Mouse (Mus musculus): ENCODE data around the gene Zfp383. TPM values are rescaled to one million over a fixed set of nuclear protein-coding genes. Genes with fewer than 3 reads are reported as not detected.
"Not testable (repeated sequence)": the region's sequence is repeated elsewhere in the genome, so short reads cannot be mapped to it uniquely, and the experiment has no call there.

The Zfp383 gene
- polyA plus RNA-seq (2014; fragmentation: Nextera tagmentation; extraction: Ambion mirVana), result 8.6 and 10.8 TPM in 2 replicates

DNA sequence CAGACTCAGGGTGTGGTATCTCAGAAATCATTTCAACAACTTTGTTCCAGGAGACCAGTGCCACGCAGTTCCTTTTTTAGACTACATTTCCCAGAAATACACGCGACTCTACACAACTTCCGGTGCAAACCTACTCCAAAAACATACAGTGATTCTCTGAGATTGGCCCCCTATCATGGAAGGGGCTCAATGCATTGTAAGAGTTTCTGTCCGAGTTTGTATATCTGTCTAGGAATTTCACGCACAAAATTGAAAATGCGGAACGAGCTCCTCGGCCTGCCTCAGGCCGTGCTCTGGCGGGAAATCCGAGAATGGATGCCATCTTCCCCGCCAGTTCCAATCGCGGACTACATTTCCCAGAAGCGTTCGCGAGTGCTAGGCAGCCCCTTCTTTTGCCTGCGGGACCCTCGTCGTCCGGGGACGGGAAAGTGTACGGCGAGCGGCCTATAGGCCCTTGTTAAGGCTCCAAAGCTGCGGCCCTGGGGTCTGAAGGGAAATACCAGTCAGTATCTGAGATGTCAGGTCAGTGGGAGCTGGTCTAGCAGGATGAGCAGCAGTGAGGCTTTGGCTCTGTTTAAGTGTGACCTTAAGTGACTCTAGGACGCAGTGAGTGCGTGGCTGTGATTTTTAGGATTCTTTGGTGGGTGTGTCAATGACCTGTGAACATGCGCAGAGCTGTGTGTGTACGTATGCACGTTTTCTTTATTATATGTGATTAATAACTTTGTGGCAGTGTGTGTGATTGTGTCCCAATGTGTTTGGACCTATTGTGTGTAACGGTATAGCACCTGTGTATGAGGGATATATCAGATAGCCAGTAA is at the start of gene Zfp383:
Gene Zfp383, plus strand, starts transcription at position 94 of the 821 bp plus-strand sequence.
- Histone ChIP-seq H3K36me3 (ENCODE audit: control insufficient read depth, insufficient read depth, low read length) (peaks cover 4% of the 10 kb centered on the region), H3K9ac (ENCODE audit: low read length) (peak within 1 kb of the TSS; percentile 71), H3K4me3 (ENCODE audit: low read depth, low read length) (peak within 1 kb of the TSS; percentile 53), H3K9me3 (ENCODE audit: control insufficient read depth, low read length) (no peaks in the 10 kb centered on the region), H3K4me1 (ENCODE audit: control insufficient read depth, insufficient read depth, low read length) (peaks cover 10% of the 10 kb centered on the region), H3K27me3 (ENCODE audit: control insufficient read depth, insufficient read depth, low read length) (no peaks in the 10 kb centered on the region), H3K27ac (ENCODE audit: low read depth, low read length) (peak within 1 kb of the TSS; percentile 37; the same call in 1 of the 2 replicates), H3K4me2 (peak within 1 kb of the TSS; percentile 66)
- ATAC-seq (ENCODE audit: low FRiP score) (peak; percentile 84), DNase-seq (ENCODE audit: low spot score, missing footprints) (peak; percentile 99)
- WGBS, result under 1% methylated on average over 33 of the region's 33 CpGs

GRCm38 (mm10) chr7:29859532-29860517 is 48.2 kb upstream of the Zfp383 start, which contains the start of gene Zfp420:
Gene Zfp420, plus strand, starts transcription at chr7:29859979.
- peak; percentile 98 for ATAC-seq (ENCODE audit: low FRiP score)
- no peak within 1 kb of the TSS for H3K27ac ChIP-seq (ENCODE audit: low read depth, low read length)
- H3K4me3 ChIP-seq (ENCODE audit: low read depth, low read length), result peak within 1 kb of the TSS; percentile 50
- peak within 1 kb of the TSS; percentile 58 for H3K9ac ChIP-seq (ENCODE audit: low read length)
- H3K36me3 ChIP-seq (ENCODE audit: control insufficient read depth, insufficient read depth, low read length), result no peaks in the 10 kb centered on the region
- H3K4me1 ChIP-seq (ENCODE audit: control insufficient read depth, insufficient read depth, low read length), result peaks cover 6% of the 10 kb centered on the region; the same call in 1 of the 2 replicates
- H3K27me3 ChIP-seq (ENCODE audit: control insufficient read depth, insufficient read depth, low read length), result no peaks in the 10 kb centered on the region
- 7% methylated on average over 32 of the region's 32 CpGs for WGBS
- H3K4me2 ChIP-seq, result peak within 1 kb of the TSS; percentile 60
- no peaks in the 10 kb centered on the region for H3K9me3 ChIP-seq (ENCODE audit: control insufficient read depth, low read length)
- peak; percentile 96 for DNase-seq (ENCODE audit: low spot score, missing footprints)

DNA sequence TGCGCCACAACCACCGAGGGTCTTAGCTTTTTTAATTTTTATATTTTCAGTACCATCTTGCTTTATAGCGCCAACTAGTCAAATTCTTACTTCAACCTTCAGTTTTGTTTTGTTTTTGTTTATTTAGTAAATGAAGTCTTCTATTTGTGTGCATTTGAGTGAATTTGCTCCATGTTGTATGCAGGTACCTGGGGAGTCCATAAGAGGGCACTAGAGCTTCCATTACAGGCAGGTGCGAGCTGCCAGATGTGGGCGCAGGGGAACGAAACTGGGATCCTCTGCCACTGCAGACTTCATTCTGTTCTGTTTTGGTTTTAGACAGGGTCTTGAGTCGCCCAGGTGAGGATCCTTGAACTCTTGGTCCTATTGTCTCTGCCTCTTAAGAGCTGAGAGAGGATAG is 46.4 kb upstream of the Zfp383 start:
- DNase-seq (ENCODE audit: low spot score, missing footprints) (no peak), ATAC-seq (ENCODE audit: low FRiP score) (no peak)
- Histone ChIP-seq H3K36me3 (ENCODE audit: control insufficient read depth, insufficient read depth, low read length) (no peaks in the 10 kb centered on the region), H3K9ac (ENCODE audit: low read length) (no peak overlapping the region), H3K27me3 (ENCODE audit: control insufficient read depth, insufficient read depth, low read length) (no peaks in the 10 kb centered on the region), H3K4me1 (ENCODE audit: control insufficient read depth, insufficient read depth, low read length) (peaks cover 6% of the 10 kb centered on the region; the same call in 1 of the 2 replicates), H3K4me2 (no peak overlapping the region), H3K4me3 (ENCODE audit: low read depth, low read length) (no peak overlapping the region), H3K27ac (ENCODE audit: low read depth, low read length) (no peak overlapping the region), H3K9me3 (ENCODE audit: control insufficient read depth, low read length) (no peaks in the 10 kb centered on the region)
- WGBS, result 88% methylated on average over 7 of the region's 7 CpGs

DNA sequence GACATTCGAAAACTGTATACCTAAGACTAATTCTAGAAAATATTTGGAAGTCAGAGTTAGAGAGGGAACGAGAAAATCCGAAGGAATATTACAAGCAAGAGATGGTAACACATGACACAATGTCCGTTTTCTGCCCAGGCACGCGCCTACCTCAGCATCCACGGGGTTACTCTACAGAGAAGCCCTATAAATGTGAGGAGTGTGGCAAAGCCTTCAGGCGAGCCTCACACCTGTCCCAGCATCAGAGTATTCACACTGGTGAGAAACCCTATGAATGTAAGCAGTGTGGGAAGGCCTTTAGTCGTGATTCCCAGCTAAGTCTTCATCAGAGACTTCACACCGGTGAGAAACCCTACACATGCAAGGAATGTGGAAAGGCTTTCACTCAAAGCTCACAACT is 33.8 kb upstream of the Zfp383 start:
- Histone ChIP-seq H3K36me3 (ENCODE audit: control insufficient read depth, insufficient read depth, low read length) (peaks cover 22% of the 10 kb centered on the region), H3K9me3 (ENCODE audit: control insufficient read depth, low read length) (peaks cover 24% of the 10 kb centered on the region), H3K27ac (ENCODE audit: low read depth, low read length) (no peak overlapping the region), H3K27me3 (ENCODE audit: control insufficient read depth, insufficient read depth, low read length) (no peaks in the 10 kb centered on the region), H3K4me3 (ENCODE audit: low read depth, low read length) (no peak overlapping the region), H3K9ac (ENCODE audit: low read length) (no peak overlapping the region), H3K4me1 (ENCODE audit: control insufficient read depth, insufficient read depth, low read length) (no peaks in the 10 kb centered on the region), H3K4me2 (no peak overlapping the region)
- ATAC-seq (ENCODE audit: low FRiP score), result no peak
- no peak for DNase-seq (ENCODE audit: low spot score, missing footprints)
- WGBS, result 93% methylated on average over 10 of the region's 10 CpGs

- H3K4me1 ChIP-seq (ENCODE audit: control insufficient read depth, insufficient read depth, low read length); H3K27me3 ChIP-seq (ENCODE audit: control insufficient read depth, insufficient read depth, low read length); H3K4me2 ChIP-seq; H3K27ac ChIP-seq (ENCODE audit: low read depth, low read length); ATAC-seq (ENCODE audit: low FRiP score); DNase-seq (ENCODE audit: low spot score, missing footprints); H3K4me3 ChIP-seq (ENCODE audit: low read depth, low read length); H3K9ac ChIP-seq (ENCODE audit: low read length): not testable (repeated sequence)
- Histone ChIP-seq H3K36me3 (ENCODE audit: control insufficient read depth, insufficient read depth, low read length) (peaks cover 19% of the 10 kb centered on the region), H3K9me3 (ENCODE audit: control insufficient read depth, low read length) (peaks cover 23% of the 10 kb centered on the region)
- 93% methylated on average over 9 of the region's 9 CpGs for WGBS
These were observed 30.5 kb upstream of the Zfp383 start for GRCm38 (mm10) chr7:29877561-29877960.

DNA sequence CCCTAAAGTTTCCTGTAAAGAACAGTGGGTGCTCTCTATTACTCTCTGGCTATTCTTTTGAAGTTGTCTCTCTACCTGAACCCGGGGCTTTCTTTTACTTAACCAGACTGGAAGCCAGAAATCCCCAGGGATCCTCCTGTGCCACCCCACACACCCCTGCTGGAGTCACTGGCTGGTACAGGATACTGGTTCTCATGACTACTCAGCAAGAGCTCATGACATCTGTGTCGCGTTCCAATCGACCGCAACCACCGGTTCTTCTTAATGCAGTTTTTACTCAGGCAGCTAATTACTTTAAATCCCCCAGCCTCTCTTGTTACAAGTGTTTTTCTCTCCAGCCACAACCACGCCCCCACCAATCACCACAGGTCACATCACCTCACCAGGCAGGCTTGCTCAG is 28.0 kb upstream of the Zfp383 start:
- ATAC-seq (ENCODE audit: low FRiP score) (no peak), DNase-seq (ENCODE audit: low spot score, missing footprints) (no peak)
- 84% methylated on average over 7 of the region's 7 CpGs for WGBS
- H3K4me2 ChIP-seq, result no peak overlapping the region
- H3K4me3 ChIP-seq (ENCODE audit: low read depth, low read length), result no peak overlapping the region
- H3K9me3 ChIP-seq (ENCODE audit: control insufficient read depth, low read length), result peaks cover 11% of the 10 kb centered on the region
- H3K36me3 ChIP-seq (ENCODE audit: control insufficient read depth, insufficient read depth, low read length), result peaks cover 8% of the 10 kb centered on the region
- no peaks in the 10 kb centered on the region for H3K4me1 ChIP-seq (ENCODE audit: control insufficient read depth, insufficient read depth, low read length)
- H3K9ac ChIP-seq (ENCODE audit: low read length), result no peak overlapping the region
- no peak overlapping the region for H3K27ac ChIP-seq (ENCODE audit: low read depth, low read length)
- H3K27me3 ChIP-seq (ENCODE audit: control insufficient read depth, insufficient read depth, low read length), result no peaks in the 10 kb centered on the region

DNA sequence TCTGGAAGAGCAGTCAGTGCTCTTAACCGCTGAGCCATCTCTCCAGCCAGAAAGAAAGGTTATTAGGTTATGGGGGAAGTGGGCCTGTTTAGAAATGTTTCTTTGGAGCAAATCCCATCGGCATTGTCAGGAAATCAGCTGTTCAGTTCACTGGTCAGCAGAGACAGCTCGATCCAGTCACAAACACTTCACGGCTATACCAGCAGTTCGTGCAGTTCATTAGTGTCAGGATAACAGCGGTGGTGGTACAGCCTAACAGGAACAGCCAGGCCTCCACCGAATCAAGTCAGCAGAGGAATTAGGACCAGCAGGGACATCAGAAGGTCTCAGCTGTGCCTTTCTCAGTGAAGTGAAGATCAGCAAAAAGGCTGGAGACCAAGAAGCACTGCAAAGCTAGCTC is 27.1 kb upstream of the Zfp383 start:
- Histone ChIP-seq H3K27ac (ENCODE audit: low read depth, low read length) (no peak overlapping the region), H3K9ac (ENCODE audit: low read length) (no peak overlapping the region), H3K9me3 (ENCODE audit: control insufficient read depth, low read length) (peaks cover 6% of the 10 kb centered on the region), H3K36me3 (ENCODE audit: control insufficient read depth, insufficient read depth, low read length) (no peaks in the 10 kb centered on the region; the same call in 1 of the 2 replicates), H3K27me3 (ENCODE audit: control insufficient read depth, insufficient read depth, low read length) (no peaks in the 10 kb centered on the region), H3K4me2 (no peak overlapping the region), H3K4me3 (ENCODE audit: low read depth, low read length) (no peak overlapping the region), H3K4me1 (ENCODE audit: control insufficient read depth, insufficient read depth, low read length) (no peaks in the 10 kb centered on the region)
- WGBS, result 90% methylated on average over 7 of the region's 7 CpGs
- ATAC-seq (ENCODE audit: low FRiP score) (no peak), DNase-seq (ENCODE audit: low spot score, missing footprints) (no peak)

GRCm38 (mm10) chr7:29890501-29890900 is 17.5 kb upstream of the Zfp383 start:
- Histone ChIP-seq H3K4me2 (no peak overlapping the region), H3K4me1 (ENCODE audit: control insufficient read depth, insufficient read depth, low read length) (no peaks in the 10 kb centered on the region), H3K4me3 (ENCODE audit: low read depth, low read length) (no peak overlapping the region), H3K9me3 (ENCODE audit: control insufficient read depth, low read length) (peaks cover 45% of the 10 kb centered on the region), H3K9ac (ENCODE audit: low read length) (no peak overlapping the region), H3K36me3 (ENCODE audit: control insufficient read depth, insufficient read depth, low read length) (peaks cover 46% of the 10 kb centered on the region), H3K27ac (ENCODE audit: low read depth, low read length) (no peak overlapping the region), H3K27me3 (ENCODE audit: control insufficient read depth, insufficient read depth, low read length) (no peaks in the 10 kb centered on the region)
- ATAC-seq (ENCODE audit: low FRiP score), result no peak
- WGBS, result 95% methylated on average over 7 of the region's 7 CpGs
- DNase-seq (ENCODE audit: low spot score, missing footprints), result no peak

All from midbrain, embryonic 11.5 days (tissue).